Mouse (Mus musculus): ENCODE measurements around the gene Gal3st2.
"Not testable (repeated sequence)": the region's sequence is repeated elsewhere in the genome, so short reads cannot be mapped to it uniquely, and the experiment has no call there.

Gal3st2 gene

DNA sequence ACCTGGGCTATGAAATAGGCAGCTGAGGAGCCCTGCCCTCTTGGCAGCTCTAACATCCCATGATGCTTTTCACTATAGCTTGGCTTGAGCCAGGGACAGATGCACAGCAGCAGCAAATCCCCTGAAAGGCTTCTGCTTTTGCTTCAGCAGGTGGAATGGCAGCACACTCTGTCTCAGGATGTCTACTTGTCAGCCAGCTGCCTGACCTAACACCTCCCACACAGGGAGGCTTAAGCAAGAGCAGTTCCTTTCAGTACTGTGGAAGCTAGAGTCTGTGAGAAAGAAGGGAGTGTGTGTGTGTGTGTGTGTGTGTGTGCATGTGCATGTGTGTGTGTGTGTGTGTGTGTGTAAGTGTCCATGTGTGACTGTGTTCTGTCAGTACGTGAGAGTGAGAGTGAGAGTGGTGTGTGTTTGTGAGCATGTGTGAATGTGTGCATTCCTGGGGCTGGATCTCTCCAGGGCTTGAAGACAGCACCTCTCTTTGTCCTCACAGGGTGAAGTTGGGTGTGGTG is 10.5 kb downstream of the Gal3st2 start:
- not testable (repeated sequence) for DNase-seq (ENCODE audit: extremely low spot score)

DNA sequence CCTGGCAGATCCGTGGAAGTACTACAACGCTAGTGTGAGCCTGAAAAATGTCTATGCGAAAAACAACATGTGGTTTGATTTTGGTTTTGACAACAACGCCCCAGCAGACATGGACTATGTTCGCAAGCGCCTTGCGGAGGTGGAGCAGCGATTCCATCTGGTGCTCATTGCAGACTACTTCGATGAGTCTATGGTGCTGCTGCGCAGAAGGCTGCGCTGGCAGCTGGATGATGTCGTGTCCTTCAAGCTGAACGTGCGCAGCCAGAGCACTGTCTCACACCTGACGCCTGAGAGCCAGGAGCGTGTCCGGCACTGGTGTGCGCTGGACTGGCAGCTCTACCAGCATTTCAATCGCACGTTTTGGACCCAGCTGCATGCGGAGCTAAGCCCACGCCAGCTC is 13.3 kb downstream of the Gal3st2 start:
- DNase-seq (ENCODE audit: extremely low spot score), result not testable (repeated sequence)

DNA sequence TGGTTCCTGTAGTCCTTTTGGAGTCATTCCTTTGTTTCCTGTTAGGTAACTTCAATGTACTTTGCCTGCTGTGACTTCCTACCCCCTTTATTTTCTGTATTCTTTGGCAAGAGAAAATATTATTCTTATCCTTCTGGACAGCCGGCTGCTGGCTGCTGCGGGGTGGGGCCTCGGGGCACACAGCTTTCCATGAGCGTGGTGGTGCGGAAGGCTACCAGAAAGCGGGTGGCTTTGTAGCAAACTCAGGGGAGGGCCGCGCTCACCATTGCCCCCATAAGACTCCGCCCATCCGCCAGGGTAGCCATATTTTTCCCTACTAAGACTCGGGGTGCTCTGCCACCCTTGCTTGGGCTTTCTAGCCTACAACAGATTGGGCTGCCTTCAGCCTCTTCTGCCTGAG is 20.7 kb downstream of the Gal3st2 start:
- DNase-seq (ENCODE audit: extremely low spot score), result not testable (repeated sequence)

DNA sequence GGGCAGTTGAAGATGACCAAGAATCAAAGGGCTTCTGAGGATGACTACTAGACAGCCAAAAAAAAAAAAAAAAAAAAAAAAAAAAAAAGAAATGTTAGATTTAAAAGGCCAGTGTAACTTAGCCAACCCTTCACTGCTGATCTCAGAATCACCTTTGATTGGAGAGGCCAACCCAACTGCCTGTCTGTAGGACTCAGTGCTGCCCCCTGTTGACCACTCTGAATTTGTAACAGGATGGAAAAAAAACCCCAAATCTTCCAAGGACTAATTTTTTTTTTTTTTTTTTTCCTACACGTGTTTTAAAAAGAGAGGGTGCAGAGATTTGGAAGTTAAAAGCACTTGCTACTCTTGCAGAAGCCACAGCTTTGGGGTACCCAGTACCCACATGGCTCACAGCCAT is 29.8 kb downstream of the Gal3st2 start:
- not testable (repeated sequence) for DNase-seq (ENCODE audit: extremely low spot score)

DNA sequence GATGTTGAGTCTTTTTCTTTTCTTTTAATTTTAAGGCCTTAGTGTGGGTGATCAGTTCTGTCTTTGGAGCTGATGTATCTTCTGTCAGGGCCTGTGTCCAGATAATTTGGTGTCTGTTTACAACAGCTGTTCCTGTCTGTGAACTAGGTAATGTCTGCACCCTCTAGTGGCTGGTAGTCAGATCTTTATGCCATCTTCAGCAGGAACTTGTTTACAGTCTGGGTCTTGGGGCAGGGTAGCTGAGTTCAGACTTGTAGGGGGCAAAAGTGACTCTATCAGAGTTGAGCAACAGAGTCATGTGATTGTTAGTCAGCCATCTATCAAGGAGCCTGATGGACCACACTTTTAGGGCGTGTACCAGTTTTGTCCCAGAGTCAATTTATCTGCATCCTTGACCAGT is 36.3 kb downstream of the Gal3st2 start:
- not testable (repeated sequence) for DNase-seq (ENCODE audit: extremely low spot score)

DNA sequence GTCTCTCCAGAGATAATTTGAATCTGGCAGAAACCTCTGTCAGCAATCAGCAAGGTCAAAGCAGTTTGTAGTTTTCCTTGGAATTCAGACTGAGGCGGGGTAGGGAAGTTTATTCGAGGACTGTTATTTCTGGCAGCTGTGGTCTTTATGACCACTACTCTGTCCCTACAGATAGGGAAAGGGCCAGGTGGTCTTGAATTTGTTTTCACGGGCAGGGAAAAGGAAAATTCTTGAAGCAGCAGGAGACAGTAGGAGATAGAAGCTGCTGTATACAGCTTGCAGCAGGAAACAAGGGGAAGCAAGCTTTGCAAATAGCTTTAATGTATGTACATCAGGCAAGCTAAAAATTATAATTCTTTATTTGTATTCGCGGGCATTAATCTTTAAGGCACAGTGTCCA is 40.2 kb downstream of the Gal3st2 start:
- DNase-seq (ENCODE audit: extremely low spot score), result not testable (repeated sequence)

DNA sequence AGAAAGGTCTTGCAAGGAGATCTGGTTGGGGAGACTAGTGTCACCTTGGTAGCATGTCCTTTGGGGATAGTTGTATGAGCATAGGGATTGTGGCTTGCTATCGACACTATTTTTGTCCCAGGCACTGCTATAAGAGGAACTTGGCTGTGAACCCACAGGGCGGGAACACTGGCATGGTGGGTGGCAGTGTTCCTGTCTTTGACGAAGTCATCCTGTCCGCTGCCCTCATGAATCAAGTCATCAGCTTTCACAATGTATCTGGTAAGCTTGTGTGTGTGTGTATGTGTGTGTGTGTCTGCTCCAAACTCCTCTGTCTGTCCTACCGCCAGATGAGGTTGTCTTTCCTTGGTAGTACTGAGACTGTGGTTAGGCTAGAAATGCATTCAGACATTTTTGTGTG is 45.6 kb downstream of the Gal3st2 start:
- not testable (repeated sequence) for DNase-seq (ENCODE audit: extremely low spot score)

DNA sequence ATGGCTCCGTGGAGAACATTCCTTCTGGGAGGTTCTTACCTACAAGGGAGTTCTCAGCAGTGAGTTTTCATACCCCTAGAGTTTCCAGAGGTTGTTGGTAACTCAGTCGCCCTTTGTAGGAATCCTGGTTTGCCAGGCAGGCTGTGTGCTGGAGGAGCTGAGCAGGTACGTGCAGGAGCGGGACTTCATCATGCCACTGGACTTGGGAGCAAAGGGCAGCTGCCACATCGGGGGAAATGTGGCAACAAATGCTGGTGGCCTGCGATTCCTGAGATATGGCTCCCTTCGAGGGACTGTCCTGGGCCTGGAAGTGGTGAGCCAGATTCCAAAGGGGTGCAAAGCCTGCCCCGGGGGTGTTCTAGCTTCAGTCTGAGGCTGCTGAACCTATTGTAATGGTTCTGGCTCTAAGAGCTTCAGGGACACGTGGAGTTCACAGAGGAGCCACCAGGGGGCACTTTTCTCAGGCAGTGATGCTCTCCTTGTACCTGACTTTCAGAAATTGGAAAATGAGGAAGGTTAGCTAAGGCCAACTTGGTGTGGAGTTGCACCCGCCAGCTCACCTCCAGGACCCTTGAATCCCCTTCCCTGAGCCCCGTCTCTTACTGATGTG is 48.0 kb downstream of the Gal3st2 start:
- DNase-seq (ENCODE audit: extremely low spot score), result not testable (repeated sequence)

DNA sequence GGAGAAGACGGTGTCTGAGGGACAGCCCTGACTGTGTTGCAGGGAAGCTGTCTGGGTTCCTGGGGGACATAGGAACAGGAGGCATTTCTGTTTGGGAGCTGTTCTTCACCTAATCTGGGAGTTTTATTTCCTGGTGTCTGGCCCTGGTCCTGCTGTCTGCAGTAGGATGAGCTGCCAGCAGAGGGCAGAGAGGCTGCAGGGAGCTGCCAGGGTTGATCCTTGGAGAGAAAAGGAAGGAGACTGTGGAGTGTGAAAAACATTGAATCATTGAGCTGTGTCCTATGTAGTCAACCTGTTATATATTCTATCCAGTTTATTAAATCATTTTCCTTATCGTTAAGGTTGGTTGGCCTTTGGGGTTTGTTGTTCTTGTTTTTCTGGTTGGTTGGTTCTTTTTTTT is 50.8 kb downstream of the Gal3st2 start:
- DNase-seq (ENCODE audit: extremely low spot score), result not testable (repeated sequence)

DNA sequence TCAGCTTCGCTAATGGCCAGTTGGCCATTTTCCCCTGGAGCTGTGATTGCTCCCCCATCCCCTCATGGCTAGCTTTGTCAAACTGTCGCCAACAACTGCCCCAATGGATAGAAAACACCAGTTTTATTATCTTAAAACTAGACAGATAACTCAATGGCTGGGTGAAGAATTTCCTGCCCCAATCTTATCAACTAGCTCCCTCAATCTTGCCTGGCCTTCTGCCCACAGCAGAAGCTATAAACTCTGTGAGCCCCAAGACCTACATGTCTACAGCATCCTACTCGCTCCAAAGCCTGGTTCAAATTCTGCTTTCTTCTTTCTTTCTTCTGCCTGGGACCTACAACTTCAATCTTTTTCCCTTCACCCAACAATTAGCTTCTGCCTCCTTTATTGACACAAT is 56.1 kb downstream of the Gal3st2 start:
- not testable (repeated sequence) for DNase-seq (ENCODE audit: extremely low spot score)

DNA sequence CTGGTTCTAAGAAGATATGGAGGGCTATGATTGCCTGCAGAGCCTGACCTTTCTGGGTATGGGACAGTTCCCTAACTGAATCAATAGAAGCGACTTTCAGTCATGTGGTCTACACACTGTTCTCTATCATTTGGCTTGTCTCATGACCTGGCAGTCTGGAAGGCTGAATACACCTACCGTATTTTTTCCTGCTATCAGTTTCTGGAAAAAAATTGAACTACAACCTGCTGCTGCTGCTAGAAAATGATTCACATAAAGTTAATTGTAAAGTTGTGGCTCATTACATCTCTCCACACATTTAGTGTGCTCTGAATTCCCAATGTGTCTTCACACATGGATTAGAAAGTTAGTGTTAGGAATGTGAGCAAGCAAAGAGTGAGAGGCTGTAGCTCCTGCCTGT is 56.9 kb downstream of the Gal3st2 start, which contains the start of gene Gal3st2b:
Gene Gal3st2b (plus strand): TSS at position 301 of the 400 bp plus-strand sequence.
- not testable (repeated sequence) for DNase-seq (ENCODE audit: extremely low spot score)

DNA sequence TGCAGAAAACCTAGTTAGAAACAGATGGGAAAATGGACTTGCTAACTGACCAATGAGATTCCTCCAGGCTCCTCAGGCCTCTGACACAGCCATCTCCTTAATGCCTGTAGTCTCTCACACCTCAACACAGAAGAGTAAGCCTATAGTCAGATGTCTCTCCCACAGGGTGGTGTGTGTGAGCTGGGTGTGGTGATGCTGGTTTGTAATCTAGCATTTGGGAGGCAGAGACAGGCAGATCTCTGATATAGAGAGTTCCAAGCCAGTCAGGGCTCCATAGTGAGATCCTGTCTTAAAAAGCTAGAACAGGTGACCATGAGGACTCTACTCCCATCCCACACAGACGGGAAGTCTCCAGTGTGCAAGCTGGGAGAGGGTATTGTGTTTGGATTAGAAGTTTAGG is 57.7 kb downstream of the Gal3st2 start:
- not testable (repeated sequence) for DNase-seq (ENCODE audit: extremely low spot score)

DNA sequence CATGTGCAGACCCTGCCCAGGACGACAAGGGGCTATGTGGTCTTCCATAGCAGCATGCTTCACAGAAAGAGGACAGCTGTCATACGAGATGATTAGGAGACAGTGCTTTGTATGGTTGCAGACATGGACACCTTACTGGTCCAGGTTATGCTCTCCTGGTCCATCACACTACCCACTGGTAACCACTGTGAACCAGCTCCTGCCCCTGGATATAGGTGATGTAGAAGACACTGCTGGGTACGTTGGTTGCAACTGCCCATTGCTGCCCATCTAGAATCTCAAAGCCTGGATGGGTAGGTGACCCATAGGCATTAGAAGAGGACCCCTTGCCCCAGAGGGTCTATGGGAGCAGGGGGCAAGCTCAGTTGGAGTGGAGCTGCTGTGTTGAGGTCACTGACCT is 58.2 kb downstream of the Gal3st2 start:
- not testable (repeated sequence) for DNase-seq (ENCODE audit: extremely low spot score)

DNA sequence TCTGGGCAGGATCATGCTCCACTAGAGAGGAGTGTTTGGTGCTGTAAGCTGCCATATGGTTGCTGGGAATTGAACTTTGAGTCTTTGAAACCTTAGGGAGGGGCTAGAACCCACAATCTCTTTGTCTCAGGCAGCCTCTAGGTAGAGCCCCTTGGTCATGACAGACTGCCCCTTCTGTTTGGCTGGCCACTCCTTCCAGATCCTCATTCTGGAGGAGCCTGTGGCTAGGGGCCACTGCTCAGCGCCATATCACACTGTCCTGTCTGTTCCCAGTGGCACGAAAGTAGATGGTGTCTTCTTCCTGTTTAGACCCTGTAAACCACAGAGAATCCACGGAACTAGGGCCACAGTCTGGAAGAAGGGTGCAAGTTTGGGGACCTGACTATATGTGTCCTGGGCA is 61.5 kb downstream of the Gal3st2 start:
- not testable (repeated sequence) for DNase-seq (ENCODE audit: extremely low spot score)

DNA sequence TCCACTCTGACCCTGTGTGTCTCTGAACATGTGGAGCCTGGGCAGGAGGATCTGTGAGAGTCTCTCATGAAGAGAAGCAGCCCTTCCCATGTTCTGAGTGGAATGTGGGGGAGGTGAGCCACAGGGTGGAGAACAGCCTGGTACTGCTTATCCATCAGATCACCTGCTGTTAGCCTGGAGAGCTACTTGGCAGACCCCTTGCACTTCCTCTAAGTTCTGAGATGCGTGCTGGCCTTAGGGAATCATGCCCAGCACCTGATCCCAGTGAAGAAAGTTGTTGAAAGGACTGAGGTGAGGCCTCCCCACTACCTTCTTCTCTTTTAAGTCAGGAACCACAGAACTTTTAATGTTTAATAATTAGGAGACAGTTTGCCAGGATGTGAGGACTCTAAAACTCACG is 62.0 kb downstream of the Gal3st2 start:
- DNase-seq (ENCODE audit: extremely low spot score), result not testable (repeated sequence)

Measured in embryo, embryonic 9.5 days (tissue).